Mouse (Mus musculus) testis, adult 2 months (tissue): ENCODE data around the gene Syce1l. TPM values are rescaled to one million over a fixed set of nuclear protein-coding genes. Genes with fewer than 3 reads are reported as not detected.

Experiments used
- H3K27ac ChIP-seq: fragments of 200-500 bp; 2 replicates; pipeline ENCODE4 v1.5.1; 2012; ENCODE audit warnings: low read depth, low read length; ENCODE audit not compliant: control insufficient read depth, insufficient read depth
- H3K27me3 ChIP-seq: fragments of 200-500 bp; 2 replicates; pipeline ENCODE4 v1.6.1; 2012; ENCODE audit warnings: mild to moderate bottlenecking, low read length, moderate library complexity; ENCODE audit not compliant: control insufficient read depth, insufficient read depth
- H3K36me3 ChIP-seq: fragments of 200-500 bp; 2 replicates; pipeline ENCODE4 v1.6.1; 2012; ENCODE audit warnings: mild to moderate bottlenecking, low read length; ENCODE audit not compliant: control insufficient read depth, insufficient read depth
- H3K4me1 ChIP-seq: fragments of 200-500 bp; 2 replicates; pipeline ENCODE4 v1.6.1; 2012; ENCODE audit warnings: low read length; ENCODE audit not compliant: control insufficient read depth, insufficient read depth
- H3K4me3 ChIP-seq: fragments of 200-500 bp; 2 replicates; pipeline ENCODE4 v1.5.1; 2012; ENCODE audit warnings: low read depth, mild to moderate bottlenecking, low read length, moderate library complexity, mixed read lengths; ENCODE audit not compliant: control insufficient read depth
- CTCF ChIP-seq: fragments of 200-500 bp; IDR thresholded peaks from 2 replicates; pipeline ENCODE4 v1.5.1; 2012; ENCODE audit warnings: low read depth, mild to moderate bottlenecking, inconsistent platforms, low read length, moderate library complexity; ENCODE audit not compliant: control insufficient read depth, insufficient read depth, insufficient replicate concordance
- POLR2A ChIP-seq: fragments of 200-500 bp; IDR thresholded peaks from 2 replicates; pipeline ENCODE4 v1.6.1; 2012; ENCODE audit warnings: low read depth, mild to moderate bottlenecking, inconsistent platforms, low read length, moderate library complexity; ENCODE audit not compliant: control insufficient read depth
- polyA plus RNA-seq: library from polyadenylated mRNA; depleted of rRNA; stranded (reverse); fragments of >200 nt; gene quantifications from 2 replicates; pipeline ENCODE4 v1.2.3, GENCODE M21; 2012

Gene Syce1l
- polyA plus RNA-seq, 1 experiment = 33.3 TPM

DNA sequence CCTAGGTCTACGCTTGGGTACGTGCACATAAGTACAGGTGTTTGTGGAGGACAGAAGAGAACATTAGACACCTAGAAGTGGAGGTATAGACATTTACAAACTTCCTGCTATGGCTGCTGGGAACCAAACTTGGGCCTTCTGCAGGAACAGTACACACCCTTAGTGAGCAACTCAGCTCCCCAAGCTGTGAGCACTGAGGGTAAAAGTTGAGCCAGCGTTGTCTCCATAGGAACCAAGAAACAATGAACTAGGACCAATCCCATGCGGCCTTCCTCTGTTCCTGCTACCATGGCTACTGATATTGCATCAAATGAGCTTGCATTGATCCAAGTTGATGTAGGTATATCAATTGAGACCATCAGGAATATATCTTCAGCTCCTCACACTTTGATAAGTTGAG lies 22.0 kb downstream of the Syce1l start:
- no peak for TF ChIP-seq POLR2A
- no peak for TF ChIP-seq CTCF
- Histone ChIP-seq H3K4me3 (no peak overlapping the region), H3K4me1 (no peaks in the 10 kb centered on the region), H3K27ac (no peak overlapping the region), H3K27me3 (no peaks in the 10 kb centered on the region), H3K36me3 (no peaks in the 10 kb centered on the region)

DNA sequence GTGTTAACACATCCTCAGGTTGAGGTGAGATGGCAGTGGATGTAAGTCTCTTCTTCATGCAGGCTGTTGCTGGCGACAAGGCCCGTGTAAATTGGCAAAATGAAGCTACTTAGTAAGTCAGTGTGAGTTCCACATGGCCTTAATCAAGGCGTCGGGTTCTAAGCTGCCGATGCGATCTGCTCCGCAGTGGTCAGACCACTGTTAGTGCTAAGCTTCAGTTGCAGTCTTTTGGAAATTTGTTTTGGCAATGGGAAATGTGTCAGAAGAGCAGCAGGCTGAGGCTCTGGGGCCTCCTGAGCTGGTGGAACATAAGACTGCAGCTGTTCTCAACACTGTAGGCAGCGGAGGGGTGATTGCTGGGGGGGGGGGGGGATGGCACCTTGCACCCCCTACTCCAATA lies 22.9 kb downstream of the Syce1l start:
- H3K36me3 ChIP-seq = no peaks in the 10 kb centered on the region
- no peak overlapping the region for H3K27ac ChIP-seq
- TF ChIP-seq POLR2A = no peak
- TF ChIP-seq CTCF = no peak
- H3K27me3 ChIP-seq = no peaks in the 10 kb centered on the region
- H3K4me1 ChIP-seq = no peaks in the 10 kb centered on the region
- no peak overlapping the region for H3K4me3 ChIP-seq

DNA sequence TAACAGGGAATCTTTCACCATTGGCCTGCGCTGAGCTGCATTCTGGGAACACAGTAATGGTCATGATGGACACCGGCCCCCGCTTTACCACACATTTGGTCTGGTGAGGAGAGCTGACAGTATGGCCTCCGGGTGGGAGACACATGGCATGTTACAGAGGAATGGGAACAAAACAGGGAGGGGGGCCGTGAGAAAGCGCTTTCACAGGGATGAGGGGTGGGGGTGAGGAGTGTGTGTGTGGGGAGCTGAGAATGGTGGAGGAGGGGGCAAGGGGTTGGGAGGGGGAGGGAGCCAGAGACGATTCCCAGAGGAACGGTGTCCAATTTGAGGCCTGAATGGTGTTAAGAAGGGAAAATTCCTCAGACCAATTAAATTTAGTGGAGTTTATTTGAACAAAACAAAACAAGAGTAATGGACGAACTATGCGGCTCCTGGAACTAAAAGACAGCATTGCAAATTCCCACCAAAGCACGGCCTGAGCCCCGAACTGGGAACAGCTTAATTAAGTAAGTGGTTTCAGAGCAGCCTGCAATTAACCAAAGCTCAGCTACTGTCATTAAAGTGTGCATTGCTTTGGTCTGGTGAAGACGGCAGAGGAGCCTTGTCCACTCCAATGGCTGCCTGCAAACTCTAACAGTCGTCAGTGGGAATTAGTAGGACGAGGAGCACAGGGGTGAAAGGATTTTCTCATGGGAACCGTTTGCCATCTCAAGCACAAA lies 23.9 kb downstream of the Syce1l start:
- Histone ChIP-seq H3K27ac (no peak overlapping the region), H3K4me1 (no peaks in the 10 kb centered on the region)

DNA sequence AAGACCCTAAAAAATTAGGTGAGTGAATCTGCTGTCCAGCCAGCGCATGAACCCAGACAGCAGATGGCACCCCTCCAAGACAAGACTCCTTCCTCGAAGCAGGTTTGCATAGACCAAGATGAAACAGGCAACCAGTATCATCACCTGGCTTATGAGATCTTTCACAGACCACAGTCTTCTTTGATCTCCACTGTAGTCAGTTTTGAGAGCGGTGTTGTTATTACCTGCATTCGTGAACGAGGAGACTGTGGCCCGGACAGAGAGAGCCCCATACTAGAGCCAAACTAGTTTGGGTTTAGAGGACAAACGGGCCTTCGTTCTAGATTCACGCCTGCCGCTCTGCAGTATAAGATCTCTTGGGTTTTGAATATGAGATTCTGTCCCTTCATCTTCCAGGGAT lies 26.9 kb downstream of the Syce1l start:
- no peaks in the 10 kb centered on the region for H3K4me1 ChIP-seq

More for the DNA sequence above, 23.9 kb downstream of the Syce1l start:
- no peaks in the 10 kb centered on the region for H3K36me3 ChIP-seq
- H3K4me3 ChIP-seq = no peak overlapping the region
- TF ChIP-seq POLR2A (no peak), CTCF (no peak)
- no peaks in the 10 kb centered on the region for H3K27me3 ChIP-seq

DNA sequence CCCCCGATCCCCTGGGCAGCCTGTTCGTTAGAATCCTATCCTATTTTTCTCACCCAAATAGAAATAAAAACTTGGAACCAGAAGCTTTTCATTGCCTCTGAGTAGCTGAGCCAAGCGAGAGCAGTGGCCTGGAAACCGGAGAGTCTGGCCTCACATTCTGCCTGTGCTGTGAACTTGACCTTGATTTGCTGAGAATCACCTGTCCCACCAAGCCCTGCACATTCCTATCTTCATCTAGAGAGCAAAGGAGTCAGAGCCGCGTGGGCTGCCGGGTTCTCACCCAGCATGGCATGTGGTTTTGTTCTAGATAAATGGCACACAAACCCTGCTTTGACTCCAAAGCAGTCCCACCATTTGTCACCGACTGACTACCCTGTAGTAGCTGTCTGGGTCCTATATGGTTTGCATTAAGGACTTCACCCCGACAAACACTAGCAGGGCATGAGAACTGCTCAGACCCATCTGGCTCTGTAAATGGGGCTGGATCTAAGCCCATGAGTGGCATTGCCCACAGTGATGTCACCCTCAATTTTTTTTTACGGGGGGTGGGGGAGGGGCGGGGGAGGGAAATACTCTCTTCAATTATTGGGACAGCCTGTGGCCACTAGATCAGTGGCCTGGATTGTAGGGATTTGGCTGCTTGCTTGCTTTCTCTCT lies 29.7 kb downstream of the Syce1l start:
- H3K4me3 ChIP-seq = no peak overlapping the region
- H3K4me1 ChIP-seq = no peaks in the 10 kb centered on the region
- TF ChIP-seq POLR2A (no peak), CTCF (no peak)

More for the DNA sequence above, 26.9 kb downstream of the Syce1l start:
- Histone ChIP-seq H3K36me3 (no peaks in the 10 kb centered on the region), H3K27ac (no peak overlapping the region), H3K27me3 (no peaks in the 10 kb centered on the region), H3K4me3 (no peak overlapping the region)
- TF ChIP-seq CTCF (no peak), POLR2A (no peak)

DNA sequence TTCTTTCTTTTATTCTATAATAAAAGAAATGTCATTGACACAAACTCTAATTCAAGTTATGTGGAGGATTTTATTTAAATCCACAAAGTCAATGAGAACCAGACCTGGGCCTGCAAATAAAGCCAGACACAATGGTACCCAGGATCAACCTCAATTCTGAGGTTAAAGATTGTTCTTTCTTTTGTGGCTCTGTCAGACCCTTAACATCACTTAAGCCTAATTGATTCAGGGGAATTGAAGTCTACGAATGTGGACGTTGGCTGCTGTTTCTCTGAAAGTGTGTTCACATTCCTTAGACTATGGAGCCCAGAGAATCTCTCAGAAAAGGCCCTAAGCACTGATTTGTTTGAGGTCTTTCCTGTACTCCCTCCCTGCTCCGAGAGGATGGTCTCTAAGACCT lies 30.3 kb downstream of the Syce1l start:
- no peak overlapping the region for H3K4me3 ChIP-seq
- no peaks in the 10 kb centered on the region for H3K4me1 ChIP-seq
- no peaks in the 10 kb centered on the region for H3K27me3 ChIP-seq
- H3K27ac ChIP-seq = no peak overlapping the region
- H3K36me3 ChIP-seq = no peaks in the 10 kb centered on the region
- TF ChIP-seq POLR2A (no peak), CTCF (no peak)

More for the DNA sequence above, 29.7 kb downstream of the Syce1l start:
- H3K27me3 ChIP-seq = no peaks in the 10 kb centered on the region
- no peaks in the 10 kb centered on the region for H3K36me3 ChIP-seq
- H3K27ac ChIP-seq = no peak overlapping the region

DNA sequence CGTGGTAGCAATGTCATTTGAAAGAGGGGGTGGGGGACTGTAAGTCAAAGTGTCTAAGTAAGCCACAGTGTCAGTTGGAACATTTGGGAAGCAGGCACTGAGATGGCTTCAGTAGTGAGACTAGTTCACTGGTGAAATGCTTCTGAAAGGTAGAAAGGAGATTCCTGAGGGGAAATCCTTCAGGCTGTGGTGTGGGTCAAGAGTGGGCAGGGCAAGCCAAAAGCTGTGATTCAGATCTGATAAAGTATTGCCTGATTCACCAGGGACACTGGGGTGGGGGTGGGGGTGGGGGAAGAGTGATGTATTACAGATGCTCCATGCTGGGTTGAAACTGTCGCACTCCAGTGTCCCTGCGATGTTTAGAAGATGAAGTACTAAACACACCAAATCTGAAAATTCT lies 31.6 kb downstream of the Syce1l start:
- Histone ChIP-seq H3K4me3 (no peak overlapping the region), H3K27me3 (no peaks in the 10 kb centered on the region), H3K27ac (no peak overlapping the region), H3K36me3 (no peaks in the 10 kb centered on the region), H3K4me1 (no peaks in the 10 kb centered on the region)
- TF ChIP-seq POLR2A = no peak
- TF ChIP-seq CTCF = no peak
